Mouse (Mus musculus) splenic B cell, adult 2 months (primary cell): ENCODE results near the gene Dnajb11.

Source experiments
- DNase-seq: peaks from one replicate; pipeline ENCODE4 v3.0.0-alpha.2; 2011; ENCODE audit warnings: low read depth, low spot score
- H3K27me3 ChIP-seq: 2 replicates; pipeline ENCODE4 v1.6.1; 2012; ENCODE audit warnings: mild to moderate bottlenecking, low read length, moderate library complexity, mixed read lengths; ENCODE audit not compliant: control insufficient read depth, poor library complexity, insufficient read depth, severe bottlenecking
- H3K36me3 ChIP-seq: 2 replicates; pipeline ENCODE4 v1.6.1; 2012; ENCODE audit warnings: mild to moderate bottlenecking, low read length, moderate library complexity, mixed read lengths; ENCODE audit not compliant: control insufficient read depth, poor library complexity, insufficient read depth, severe bottlenecking

Dnajb11 gene

GRCm38 (mm10) chr16:22873369-22873768 is 15.7 kb downstream of the Dnajb11 start:
- DNase-seq = no peak
- peaks cover 8% of the 10 kb centered on the region for H3K36me3 ChIP-seq
- no peaks in the 10 kb centered on the region for H3K27me3 ChIP-seq

DNA sequence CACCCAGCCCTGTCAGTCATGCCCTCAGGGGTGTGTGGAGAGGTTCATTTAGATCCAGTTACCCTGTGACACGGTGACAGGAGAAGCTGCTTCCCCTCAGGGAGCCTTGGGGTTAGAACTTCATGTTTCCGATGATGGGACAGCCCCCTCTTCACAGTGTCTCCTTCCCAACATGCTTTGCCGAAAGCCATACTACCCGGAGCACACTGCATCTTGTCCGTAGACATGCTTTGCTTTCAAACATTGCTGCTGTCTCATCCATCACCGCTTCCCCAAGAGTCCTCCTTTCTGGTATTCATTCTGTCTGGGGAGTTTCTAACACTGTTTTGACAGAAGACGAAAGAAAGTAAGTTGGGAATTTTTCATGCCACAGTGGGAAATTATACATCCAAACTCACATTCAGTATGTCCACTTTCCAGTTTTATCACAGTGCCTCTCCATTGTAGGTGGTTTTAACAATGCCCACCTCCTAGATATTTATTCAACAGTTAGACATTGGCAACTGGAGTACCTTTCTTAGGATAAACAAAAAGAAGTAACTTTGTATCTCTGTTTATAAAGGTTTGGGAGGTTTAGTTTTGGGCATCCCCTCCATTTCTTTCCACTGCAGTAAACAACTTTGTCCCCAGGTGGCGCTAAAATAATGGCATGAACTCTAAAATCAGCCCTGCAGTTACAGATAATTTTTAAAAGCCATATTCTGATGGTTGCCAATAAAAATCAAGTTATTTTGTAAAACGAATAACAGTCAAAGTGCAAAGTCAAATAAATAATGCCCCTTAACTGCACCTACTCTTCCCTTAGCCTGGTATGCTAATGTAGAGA is 18.8 kb downstream of the Dnajb11 start:
- peak; percentile 59 for DNase-seq
- no peaks in the 10 kb centered on the region for H3K27me3 ChIP-seq
- 0 out of 2 replicates have a peak, but pooled peaks cover 2% of the 10 kb centered on the region for H3K36me3 ChIP-seq

GRCm38 (mm10) chr16:22877660-22878390 is 20.2 kb downstream of the Dnajb11 start:
- no peak for DNase-seq
- H3K27me3 ChIP-seq = no peaks in the 10 kb centered on the region
- no peaks in the 10 kb centered on the region for H3K36me3 ChIP-seq

DNA sequence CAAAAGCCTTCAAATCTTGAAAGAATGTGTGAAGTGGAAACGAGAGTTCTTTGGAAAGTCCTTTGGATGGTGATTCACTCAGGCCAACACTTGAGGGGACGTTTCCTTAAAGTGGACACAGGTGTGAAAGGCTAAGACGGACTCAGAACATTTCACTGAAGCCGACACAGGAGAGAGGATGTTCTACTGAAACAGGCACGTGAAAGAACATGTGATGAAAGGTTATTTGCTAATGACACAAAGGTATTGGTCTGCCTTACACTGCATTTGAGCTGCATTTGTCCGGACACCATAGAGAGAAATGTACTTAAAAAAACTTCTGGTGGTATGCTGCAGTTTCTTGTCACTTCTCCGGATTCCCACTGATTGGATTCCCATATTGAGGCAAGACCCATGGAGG is 21.1 kb downstream of the Dnajb11 start:
- no peak for DNase-seq
- no peaks in the 10 kb centered on the region for H3K27me3 ChIP-seq
- no peaks in the 10 kb centered on the region for H3K36me3 ChIP-seq

GRCm38 (mm10) chr16:22879945-22880595 is 22.4 kb downstream of the Dnajb11 start:
- DNase-seq = no peak
- Histone ChIP-seq H3K27me3 (no peaks in the 10 kb centered on the region), H3K36me3 (no peaks in the 10 kb centered on the region)

- no peak for DNase-seq
- Histone ChIP-seq H3K27me3 (no peaks in the 10 kb centered on the region), H3K36me3 (no peaks in the 10 kb centered on the region)
Observed at GRCm38 (mm10) chr16:22880900-22881299, 23.3 kb downstream of the Dnajb11 start.

GRCm38 (mm10) chr16:22881487-22881886 is 23.8 kb downstream of the Dnajb11 start:
- no peak for DNase-seq
- no peaks in the 10 kb centered on the region for H3K27me3 ChIP-seq
- H3K36me3 ChIP-seq = no peaks in the 10 kb centered on the region

DNA sequence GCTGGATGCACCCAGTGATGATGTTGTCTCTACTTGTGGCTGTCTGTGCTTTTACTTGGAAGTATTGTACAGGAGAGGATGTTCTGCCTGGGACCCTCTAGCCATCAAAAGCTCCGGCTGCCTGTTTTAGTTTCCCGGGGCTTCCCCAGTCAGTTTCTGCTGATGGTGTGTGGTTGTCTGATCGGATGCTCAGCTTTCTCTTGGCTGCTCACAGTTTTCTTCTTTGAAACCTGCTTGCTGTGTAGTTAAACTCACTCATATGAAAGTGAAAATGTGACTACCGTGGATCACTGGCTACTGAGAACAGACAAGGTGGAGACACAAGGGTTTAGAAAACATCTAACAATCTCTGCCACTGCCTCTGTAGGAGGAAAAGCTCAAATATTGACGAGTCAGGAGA is 25.8 kb downstream of the Dnajb11 start:
- Histone ChIP-seq H3K36me3 (no peaks in the 10 kb centered on the region), H3K27me3 (no peaks in the 10 kb centered on the region)
- no peak for DNase-seq

- Histone ChIP-seq H3K36me3 (no peaks in the 10 kb centered on the region), H3K27me3 (no peaks in the 10 kb centered on the region)
- no peak for DNase-seq
Observed at GRCm38 (mm10) chr16:22885356-22885755, 27.7 kb downstream of the Dnajb11 start.

- no peaks in the 10 kb centered on the region for H3K36me3 ChIP-seq
- H3K27me3 ChIP-seq = no peaks in the 10 kb centered on the region
- no peak for DNase-seq
Observed at GRCm38 (mm10) chr16:22886726-22887125, 29.1 kb downstream of the Dnajb11 start.

- Histone ChIP-seq H3K36me3 (no peaks in the 10 kb centered on the region), H3K27me3 (no peaks in the 10 kb centered on the region)
- no peak for DNase-seq
Observed at GRCm38 (mm10) chr16:22888835-22889234, 31.2 kb downstream of the Dnajb11 start.

DNA sequence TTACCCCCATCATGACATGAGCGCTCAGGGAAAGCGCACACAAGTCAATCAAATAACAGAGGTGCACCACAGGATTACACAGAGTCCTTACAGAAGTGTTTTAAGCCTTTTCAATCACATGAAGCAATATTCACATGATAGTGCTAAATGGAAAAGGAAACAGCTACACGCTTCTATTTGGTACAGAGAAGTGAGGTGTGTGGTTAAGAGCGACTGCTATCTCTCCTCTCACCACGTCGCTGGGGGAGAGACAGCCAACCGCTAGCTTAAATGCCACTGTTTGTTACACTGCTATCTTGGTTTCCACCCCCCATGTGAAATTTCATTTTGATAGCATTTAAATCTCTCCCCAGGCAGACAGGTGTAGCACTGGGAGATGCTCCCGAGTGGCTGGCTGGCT is 32.1 kb downstream of the Dnajb11 start:
- H3K27me3 ChIP-seq = no peaks in the 10 kb centered on the region
- H3K36me3 ChIP-seq = no peaks in the 10 kb centered on the region
- DNase-seq = no peak

GRCm38 (mm10) chr16:22890683-22891510 is 33.3 kb downstream of the Dnajb11 start, which contains the start of gene Ahsg:
Gene Ahsg (plus strand): TSS chr16:22891277.
- Histone ChIP-seq H3K27me3 (no peaks in the 10 kb centered on the region), H3K36me3 (no peaks in the 10 kb centered on the region)
- DNase-seq = no peak

- no peaks in the 10 kb centered on the region for H3K27me3 ChIP-seq
- DNase-seq = no peak
- H3K36me3 ChIP-seq = no peaks in the 10 kb centered on the region
Observed at GRCm38 (mm10) chr16:22891733-22892154, 34.1 kb downstream of the Dnajb11 start.
